Mouse (Mus musculus) myocyte (in vitro differentiated cells): ENCODE measurements around the gene Lyst.

ENCODE experiments used
- E2F4 ChIP-seq: IDR thresholded peaks from one replicate; pipeline ENCODE4 v1.6.1; 2011; ENCODE audit warnings: mild to moderate bottlenecking, control low read depth, moderate library complexity; ENCODE audit not compliant: insufficient read depth
- POLR2A ChIP-seq: IDR thresholded peaks from one replicate; pipeline ENCODE4 v1.6.1; 2011; ENCODE audit warnings: low read depth, mild to moderate bottlenecking, control low read depth, moderate library complexity; ENCODE audit not compliant: insufficient read length

GRCm38 (mm10) chr13:13576469-13577205 is 13.6 kb upstream of the Lyst start:
- TF ChIP-seq POLR2A (no peak), E2F4 (no peak)
